Mouse (Mus musculus): Measurements from ENCODE around the gene Gpr135. TPM values are rescaled to one million over a fixed set of nuclear protein-coding genes. Genes with fewer than 3 reads are reported as not detected.
"Not testable (repeated sequence)": the region's sequence is repeated elsewhere in the genome, so short reads cannot be mapped to it uniquely, and the experiment has no call there.

Gpr135 gene
- polyA plus RNA-seq, 1 experiment from 2014 or later = 1.4 TPM

DNA sequence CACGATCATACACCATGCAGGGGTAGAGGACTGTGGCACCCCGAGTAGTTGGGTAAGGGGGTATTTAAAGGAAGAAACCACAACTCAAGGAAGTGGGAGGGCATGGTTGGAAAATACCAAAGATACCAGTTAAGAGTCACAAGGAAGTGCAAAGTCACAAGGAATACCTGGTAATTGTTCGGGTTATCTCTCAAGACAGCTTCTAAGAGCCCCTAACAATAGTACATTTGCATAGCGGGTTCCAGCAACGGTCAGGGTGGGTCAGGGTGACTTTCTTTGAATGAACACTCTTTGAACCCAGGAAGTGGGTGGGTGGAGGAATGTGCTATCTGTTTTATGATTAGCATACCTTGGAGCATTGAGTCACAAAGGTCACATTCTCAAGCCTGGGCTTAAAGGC lies 20.8 kb downstream of the Gpr135 start:
- ATAC-seq (ENCODE audit: insufficient number of reproducible peaks, insufficient read depth, low FRiP score, low TSS enrichment); H3K4me2 ChIP-seq (replicated peaks); H3K36me3 ChIP-seq; H3K4me3 ChIP-seq; H3K27me3 ChIP-seq; H3K9ac ChIP-seq; H3K4me1 ChIP-seq; H3K27ac ChIP-seq; H3K9me3 ChIP-seq: not testable (repeated sequence)
- WGBS = 89% methylated on average over 5 of the region's 5 CpGs

DNA sequence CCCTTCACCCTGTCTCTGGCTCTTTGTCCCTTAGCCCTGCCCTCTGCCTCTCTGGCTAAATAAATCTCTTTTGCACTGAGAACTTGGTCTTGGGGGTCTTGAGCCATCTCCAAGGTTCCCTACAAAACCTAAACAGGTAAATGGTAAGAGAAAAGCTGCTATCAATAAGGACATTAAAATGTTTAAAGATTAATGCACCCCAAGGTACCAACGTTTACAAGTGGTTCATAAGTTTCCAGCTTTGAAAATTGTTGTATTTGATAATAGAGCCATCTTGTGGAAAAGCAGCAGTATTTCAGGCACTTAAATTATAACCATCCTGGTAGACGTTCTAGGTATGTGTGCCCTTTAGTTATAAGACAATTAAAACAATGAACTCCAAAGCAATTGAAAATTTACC lies 23.4 kb downstream of the Gpr135 start:
- Histone ChIP-seq H3K4me3 (no peak overlapping the region), H3K9ac (no peak overlapping the region), H3K9me3 (no peaks in the 10 kb centered on the region), H3K27me3 (no peaks in the 10 kb centered on the region), H3K27ac (no peak overlapping the region), H3K4me1 (no peaks in the 10 kb centered on the region), H3K4me2 (replicated peaks) (no peak overlapping the region), H3K36me3 (no peaks in the 10 kb centered on the region)
- no peak for ATAC-seq (ENCODE audit: insufficient number of reproducible peaks, insufficient read depth, low FRiP score, low TSS enrichment)
- 7% methylated on average over 2 of the region's 2 CpGs for whole genome bisulfite sequencing

- no peaks in the 10 kb centered on the region for H3K27me3 ChIP-seq
- 0 out of 2 replicates have a peak, but pooled peaks cover 4% of the 10 kb centered on the region for H3K9me3 ChIP-seq
- H3K9ac ChIP-seq = no peak overlapping the region
- H3K36me3 ChIP-seq = no peaks in the 10 kb centered on the region
- no peaks in the 10 kb centered on the region for H3K4me1 ChIP-seq
- WGBS = 89% methylated on average over 3 of the region's 3 CpGs
- ATAC-seq (ENCODE audit: insufficient number of reproducible peaks, insufficient read depth, low FRiP score, low TSS enrichment) = no peak
- H3K27ac ChIP-seq = no peak overlapping the region
- no peak overlapping the region for H3K4me3 ChIP-seq
- H3K4me2 ChIP-seq (replicated peaks) = no peak overlapping the region
Observed at GRCm38 (mm10) chr12:72041238-72041637, 29.7 kb downstream of the Gpr135 start.

DNA sequence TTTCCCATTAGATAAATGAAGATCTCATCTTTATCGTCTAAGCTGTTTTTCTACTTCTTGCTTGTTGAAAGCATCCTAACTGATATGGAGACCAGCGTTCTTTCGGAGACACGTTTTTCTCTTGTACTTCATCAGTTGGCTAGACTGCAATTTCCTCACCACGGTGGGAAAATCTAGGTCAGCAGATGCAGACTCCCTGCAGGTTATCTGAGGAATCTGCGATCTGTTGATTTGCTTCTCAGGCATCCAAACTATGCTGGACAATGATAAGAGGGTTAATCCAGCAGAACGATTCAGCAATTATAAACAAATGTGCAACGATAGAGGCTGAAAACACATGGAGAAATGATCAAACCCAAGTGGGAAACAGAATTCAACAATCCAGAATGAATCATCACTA lies 31.4 kb downstream of the Gpr135 start:
- Histone ChIP-seq H3K4me1 (no peaks in the 10 kb centered on the region), H3K9me3 (0 out of 2 replicates have a peak, but pooled peaks cover 4% of the 10 kb centered on the region), H3K27me3 (no peaks in the 10 kb centered on the region), H3K27ac (no peak overlapping the region), H3K4me3 (no peak overlapping the region), H3K4me2 (replicated peaks) (no peak overlapping the region), H3K9ac (no peak overlapping the region), H3K36me3 (no peaks in the 10 kb centered on the region)
- 73% methylated on average over 8 of the region's 8 CpGs for WGBS
- no peak for ATAC-seq (ENCODE audit: insufficient number of reproducible peaks, insufficient read depth, low FRiP score, low TSS enrichment)

DNA sequence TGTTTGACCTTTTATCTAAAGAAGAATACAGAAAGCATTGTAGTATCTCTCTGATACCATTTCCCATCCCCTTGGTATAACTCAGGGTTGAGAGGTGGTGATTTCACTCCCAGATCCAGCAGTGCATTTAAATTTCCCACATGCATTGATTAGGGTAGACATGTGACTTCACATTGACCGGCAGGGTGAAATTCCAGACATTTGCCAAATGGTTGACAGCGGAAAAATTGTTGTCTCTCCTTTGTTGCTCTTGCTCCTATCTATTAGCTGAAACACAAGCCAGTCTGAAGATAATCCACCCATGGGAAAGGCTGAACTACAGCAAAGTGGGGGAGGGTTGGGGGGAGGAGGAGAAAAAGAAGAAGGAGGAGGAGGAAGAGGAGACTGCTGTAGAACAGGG lies 32.1 kb downstream of the Gpr135 start:
- Histone ChIP-seq H3K9me3 (0 out of 2 replicates have a peak, but pooled peaks cover 4% of the 10 kb centered on the region), H3K4me3 (no peak overlapping the region), H3K36me3 (no peaks in the 10 kb centered on the region), H3K4me2 (replicated peaks) (no peak overlapping the region), H3K4me1 (no peaks in the 10 kb centered on the region), H3K27ac (no peak overlapping the region), H3K27me3 (no peaks in the 10 kb centered on the region), H3K9ac (no peak overlapping the region)
- ATAC-seq (ENCODE audit: insufficient number of reproducible peaks, insufficient read depth, low FRiP score, low TSS enrichment) = no peak
- 54% methylated on average over 2 of the region's 2 CpGs for WGBS

- H3K27ac ChIP-seq = no peak overlapping the region
- no peak for ATAC-seq (ENCODE audit: insufficient number of reproducible peaks, insufficient read depth, low FRiP score, low TSS enrichment)
- 87% methylated on average over 6 of the region's 6 CpGs for WGBS
- H3K9ac ChIP-seq = no peak overlapping the region
- H3K4me3 ChIP-seq = no peak overlapping the region
- H3K36me3 ChIP-seq = no peaks in the 10 kb centered on the region
- 0 out of 2 replicates have a peak, but pooled peaks cover 4% of the 10 kb centered on the region for H3K9me3 ChIP-seq
- no peaks in the 10 kb centered on the region for H3K27me3 ChIP-seq
- H3K4me2 ChIP-seq (replicated peaks) = no peak overlapping the region
- no peaks in the 10 kb centered on the region for H3K4me1 ChIP-seq
Observed at GRCm38 (mm10) chr12:72037049-72037448, 33.9 kb downstream of the Gpr135 start.

- no peak overlapping the region for H3K27ac ChIP-seq
- H3K9me3 ChIP-seq = 0 out of 2 replicates have a peak, but pooled peaks cover 4% of the 10 kb centered on the region
- H3K4me3 ChIP-seq = no peak overlapping the region
- no peaks in the 10 kb centered on the region for H3K36me3 ChIP-seq
- WGBS = 71% methylated on average over 9 of the region's 9 CpGs
- H3K9ac ChIP-seq = no peak overlapping the region
- no peaks in the 10 kb centered on the region for H3K4me1 ChIP-seq
- no peak for ATAC-seq (ENCODE audit: insufficient number of reproducible peaks, insufficient read depth, low FRiP score, low TSS enrichment)
- no peak overlapping the region for H3K4me2 ChIP-seq (replicated peaks)
- H3K27me3 ChIP-seq = no peaks in the 10 kb centered on the region
Observed at GRCm38 (mm10) chr12:72036097-72036661, 34.7 kb downstream of the Gpr135 start.

GRCm38 (mm10) chr12:72031794-72032193 lies 39.1 kb downstream of the Gpr135 start:
- Histone ChIP-seq H3K4me1 (no peaks in the 10 kb centered on the region), H3K4me3 (no peak overlapping the region), H3K27ac (no peak overlapping the region), H3K4me2 (replicated peaks) (no peak overlapping the region), H3K9ac (no peak overlapping the region), H3K36me3 (no peaks in the 10 kb centered on the region), H3K9me3 (no peaks in the 10 kb centered on the region), H3K27me3 (no peaks in the 10 kb centered on the region)
- WGBS = 85% methylated on average over 6 of the region's 6 CpGs
- ATAC-seq (ENCODE audit: insufficient number of reproducible peaks, insufficient read depth, low FRiP score, low TSS enrichment) = no peak

GRCm38 (mm10) chr12:72031171-72031570 lies 39.8 kb downstream of the Gpr135 start:
- no peak overlapping the region for H3K4me2 ChIP-seq (replicated peaks)
- no peak overlapping the region for H3K9ac ChIP-seq
- no peaks in the 10 kb centered on the region for H3K27me3 ChIP-seq
- H3K36me3 ChIP-seq = no peaks in the 10 kb centered on the region
- no peaks in the 10 kb centered on the region for H3K9me3 ChIP-seq
- WGBS = 81% methylated on average over 5 of the region's 5 CpGs
- ATAC-seq (ENCODE audit: insufficient number of reproducible peaks, insufficient read depth, low FRiP score, low TSS enrichment) = no peak
- no peak overlapping the region for H3K27ac ChIP-seq
- H3K4me3 ChIP-seq = no peak overlapping the region
- no peaks in the 10 kb centered on the region for H3K4me1 ChIP-seq

GRCm38 (mm10) chr12:72025275-72025795 lies 45.6 kb downstream of the Gpr135 start:
- WGBS = 67% methylated on average over 6 of the region's 6 CpGs
- Histone ChIP-seq H3K27ac (no peak overlapping the region), H3K4me1 (no peaks in the 10 kb centered on the region), H3K4me3 (no peak overlapping the region), H3K27me3 (no peaks in the 10 kb centered on the region), H3K9ac (no peak overlapping the region), H3K9me3 (no peaks in the 10 kb centered on the region), H3K36me3 (no peaks in the 10 kb centered on the region), H3K4me2 (replicated peaks) (no peak overlapping the region)
- ATAC-seq (ENCODE audit: insufficient number of reproducible peaks, insufficient read depth, low FRiP score, low TSS enrichment) = no peak

- Histone ChIP-seq H3K4me2 (replicated peaks) (no peak overlapping the region), H3K9me3 (no peaks in the 10 kb centered on the region), H3K27me3 (no peaks in the 10 kb centered on the region), H3K27ac (no peak overlapping the region), H3K36me3 (no peaks in the 10 kb centered on the region), H3K9ac (no peak overlapping the region), H3K4me1 (no peaks in the 10 kb centered on the region), H3K4me3 (no peak overlapping the region)
- 92% methylated on average over 5 of the region's 5 CpGs for WGBS
- no peak for ATAC-seq (ENCODE audit: insufficient number of reproducible peaks, insufficient read depth, low FRiP score, low TSS enrichment)
Observed at GRCm38 (mm10) chr12:72023572-72023971, 47.4 kb downstream of the Gpr135 start.

DNA sequence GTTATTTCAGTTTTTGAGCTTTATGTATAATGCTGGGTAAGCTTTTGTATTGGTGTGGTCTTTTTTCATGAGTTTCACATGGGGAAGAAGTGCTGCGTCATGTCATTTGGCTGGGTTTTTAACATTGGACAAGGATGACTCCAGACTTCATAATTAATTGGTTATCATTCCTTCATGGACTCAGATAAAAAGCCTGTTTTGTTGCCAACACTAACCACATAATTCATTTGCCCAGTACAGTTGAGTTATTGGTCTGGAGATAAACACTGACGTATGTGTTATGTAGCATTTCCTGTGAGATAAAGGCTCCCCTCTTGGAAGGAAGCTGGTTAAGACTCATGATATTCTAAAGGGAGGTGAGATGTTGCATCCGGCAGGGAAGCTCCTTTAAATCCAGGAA lies 48.1 kb downstream of the Gpr135 start:
- Histone ChIP-seq H3K4me2 (replicated peaks) (no peak overlapping the region), H3K4me3 (no peak overlapping the region), H3K4me1 (no peaks in the 10 kb centered on the region), H3K27me3 (no peaks in the 10 kb centered on the region), H3K36me3 (no peaks in the 10 kb centered on the region), H3K27ac (no peak overlapping the region), H3K9ac (no peak overlapping the region), H3K9me3 (no peaks in the 10 kb centered on the region)
- no peak for ATAC-seq (ENCODE audit: insufficient number of reproducible peaks, insufficient read depth, low FRiP score, low TSS enrichment)
- WGBS = 90% methylated on average over 3 of the region's 3 CpGs
